Mouse (Mus musculus) liver, embryonic 12.5 days (tissue): ENCODE measurements around the gene Cobl. TPM values are rescaled to one million over a fixed set of nuclear protein-coding genes. Genes with fewer than 3 reads are reported as not detected.

Source experiments
- ATAC-seq: fragments of 200-750 bp; cut with Nextera tagmentation; 2 replicates; pipeline ENCODE4 v1.8.0; 2017; ENCODE audit warnings: moderate number of reproducible peaks, mild to moderate bottlenecking, moderate library complexity
- H3K27ac ChIP-seq: fragments of 300-500 bp; sonication (generic); 2 replicates; pipeline ENCODE4 v1.5.1; 2016; ENCODE audit warnings: mild to moderate bottlenecking
- H3K27me3 ChIP-seq: fragments of 300-500 bp; sonication (generic); replicated peaks from 2 replicates; pipeline ENCODE4 v1.6.1; 2016; ENCODE audit warnings: mild to moderate bottlenecking, moderate library complexity
- H3K36me3 ChIP-seq: fragments of 300-500 bp; sonication (generic); 2 replicates; pipeline ENCODE4 v1.6.1; 2016; ENCODE audit warnings: mild to moderate bottlenecking, moderate library complexity
- H3K4me1 ChIP-seq: fragments of 300-500 bp; sonication (generic); 2 replicates; pipeline ENCODE4 v1.6.1; 2016
- H3K4me2 ChIP-seq: fragments of 300-500 bp; sonication (generic); 2 replicates; pipeline ENCODE4 v1.6.1; 2016; ENCODE audit warnings: mild to moderate bottlenecking, moderate library complexity
- H3K4me3 ChIP-seq: fragments of 300-500 bp; sonication (generic); 2 replicates; pipeline ENCODE4 v1.5.1; 2016; ENCODE audit warnings: mild to moderate bottlenecking, moderate library complexity
- H3K9ac ChIP-seq: fragments of 300-500 bp; sonication (generic); 2 replicates; pipeline ENCODE4 v1.6.1; 2016; ENCODE audit warnings: mild to moderate bottlenecking, moderate library complexity
- H3K9me3 ChIP-seq: fragments of 300-500 bp; sonication (generic); replicated peaks from 2 replicates; pipeline ENCODE4 v1.6.1; 2016; ENCODE audit warnings: mild to moderate bottlenecking, moderate library complexity
- WGBS: fragments of 180-500 bp; shearing (Covaris S2); methylation state at CpG from one replicate; pipeline ENCODE4 v1.1.7; 2016; ENCODE audit not compliant: insufficient replicate concordance; 5-methylcytosine and 5-hydroxymethylcytosine counted together
- polyA plus RNA-seq: library from polyadenylated mRNA; unstranded; fragments of >200 nt; fragmentation: Nextera tagmentation; extraction: Ambion mirVana; gene quantifications from 2 replicates; pipeline ENCODE4 v1.2.1, GENCODE M21; 2016

Cobl gene
- polyA plus RNA-seq, result 2.4 and 3.5 TPM in 2 replicates

GRCm38 (mm10) chr11:12464181-12465162 is at the start of gene Cobl:
TSS of gene Cobl (minus strand) at chr11:12464960.
- H3K27ac ChIP-seq, result no peak within 1 kb of the TSS
- peak within 1 kb of the TSS; percentile 22 for H3K9ac ChIP-seq
- 0 out of 2 replicates have a peak, but pooled peaks have one; percentile 18 for ATAC-seq
- H3K9me3 ChIP-seq, result no peaks in the 10 kb centered on the region
- 1% methylated on average over 82 of the region's 89 CpGs for whole genome bisulfite sequencing
- H3K36me3 ChIP-seq, result no peaks in the 10 kb centered on the region
- peaks cover 44% of the 10 kb centered on the region for H3K27me3 ChIP-seq
- H3K4me1 ChIP-seq, result no peaks in the 10 kb centered on the region
- peak within 1 kb of the TSS; percentile 53 for H3K4me3 ChIP-seq
- peak within 1 kb of the TSS; percentile 69 for H3K4me2 ChIP-seq

- Histone ChIP-seq H3K4me1 (no peaks in the 10 kb centered on the region), H3K4me2 (no peak overlapping the region), H3K27ac (no peak overlapping the region), H3K9me3 (no peaks in the 10 kb centered on the region), H3K36me3 (no peaks in the 10 kb centered on the region), H3K27me3 (no peaks in the 10 kb centered on the region), H3K4me3 (no peak overlapping the region), H3K9ac (no peak overlapping the region)
- 53% methylated on average over 5 of the region's 5 CpGs for WGBS
- ATAC-seq, result no peak
Measured at GRCm38 (mm10) chr11:12513796-12514195, 49.0 kb upstream of the Cobl start.

GRCm38 (mm10) chr11:12506371-12506890 is 41.7 kb upstream of the Cobl start:
- Histone ChIP-seq H3K36me3 (no peaks in the 10 kb centered on the region), H3K27ac (no peak overlapping the region), H3K4me2 (no peak overlapping the region), H3K4me1 (no peaks in the 10 kb centered on the region), H3K27me3 (no peaks in the 10 kb centered on the region), H3K4me3 (no peak overlapping the region), H3K9ac (no peak overlapping the region), H3K9me3 (no peaks in the 10 kb centered on the region)
- ATAC-seq, result no peak
- WGBS, result 77% methylated on average over 6 of the region's 6 CpGs

GRCm38 (mm10) chr11:12503756-12504155 is 39.0 kb upstream of the Cobl start:
- Histone ChIP-seq H3K9ac (no peak overlapping the region), H3K4me3 (no peak overlapping the region), H3K27me3 (no peaks in the 10 kb centered on the region), H3K4me2 (no peak overlapping the region), H3K4me1 (no peaks in the 10 kb centered on the region), H3K27ac (no peak overlapping the region), H3K36me3 (no peaks in the 10 kb centered on the region), H3K9me3 (no peaks in the 10 kb centered on the region)
- 59% methylated on average over 4 of the region's 4 CpGs for WGBS
- ATAC-seq, result no peak

GRCm38 (mm10) chr11:12501721-12502120 is 37.0 kb upstream of the Cobl start:
- no peak overlapping the region for H3K4me3 ChIP-seq
- H3K4me1 ChIP-seq, result no peaks in the 10 kb centered on the region
- no peaks in the 10 kb centered on the region for H3K27me3 ChIP-seq
- no peak overlapping the region for H3K27ac ChIP-seq
- H3K36me3 ChIP-seq, result no peaks in the 10 kb centered on the region
- no peak for ATAC-seq
- 62% methylated on average over 3 of the region's 3 CpGs for WGBS
- H3K9me3 ChIP-seq, result no peaks in the 10 kb centered on the region
- H3K4me2 ChIP-seq, result no peak overlapping the region
- no peak overlapping the region for H3K9ac ChIP-seq

- no peaks in the 10 kb centered on the region for H3K27me3 ChIP-seq
- H3K4me2 ChIP-seq, result no peak overlapping the region
- no peak overlapping the region for H3K27ac ChIP-seq
- H3K9me3 ChIP-seq, result no peaks in the 10 kb centered on the region
- H3K4me3 ChIP-seq, result no peak overlapping the region
- ATAC-seq, result no peak
- H3K4me1 ChIP-seq, result no peaks in the 10 kb centered on the region
- no peaks in the 10 kb centered on the region for H3K36me3 ChIP-seq
- H3K9ac ChIP-seq, result no peak overlapping the region
Measured at GRCm38 (mm10) chr11:12493791-12494190, 29.0 kb upstream of the Cobl start.

- no peaks in the 10 kb centered on the region for H3K36me3 ChIP-seq
- 78% methylated on average over 3 of the region's 3 CpGs for WGBS
- ATAC-seq, result no peak
- no peaks in the 10 kb centered on the region for H3K4me1 ChIP-seq
- no peaks in the 10 kb centered on the region for H3K27me3 ChIP-seq
- H3K9ac ChIP-seq, result no peak overlapping the region
- H3K4me2 ChIP-seq, result no peak overlapping the region
- no peak overlapping the region for H3K4me3 ChIP-seq
- no peak overlapping the region for H3K27ac ChIP-seq
- H3K9me3 ChIP-seq, result no peaks in the 10 kb centered on the region
Measured at GRCm38 (mm10) chr11:12479856-12480403, 15.2 kb upstream of the Cobl start.

- Histone ChIP-seq H3K9me3 (no peaks in the 10 kb centered on the region), H3K36me3 (no peaks in the 10 kb centered on the region), H3K27me3 (no peaks in the 10 kb centered on the region), H3K27ac (no peak overlapping the region), H3K9ac (no peak overlapping the region), H3K4me2 (no peak overlapping the region), H3K4me1 (no peaks in the 10 kb centered on the region), H3K4me3 (no peak overlapping the region)
- no peak for ATAC-seq
- WGBS, result 48% methylated on average over 5 of the region's 5 CpGs
Measured at GRCm38 (mm10) chr11:12474299-12474935, 9.7 kb upstream of the Cobl start.

GRCm38 (mm10) chr11:12473625-12474298 is 9.0 kb upstream of the Cobl start:
- Histone ChIP-seq H3K36me3 (no peaks in the 10 kb centered on the region), H3K9ac (no peak overlapping the region), H3K4me3 (no peak overlapping the region), H3K4me1 (no peaks in the 10 kb centered on the region), H3K4me2 (no peak overlapping the region), H3K27ac (no peak overlapping the region), H3K9me3 (no peaks in the 10 kb centered on the region), H3K27me3 (no peaks in the 10 kb centered on the region)
- WGBS, result 58% methylated on average over 5 of the region's 5 CpGs
- no peak for ATAC-seq

GRCm38 (mm10) chr11:12469638-12470037 is 4.9 kb upstream of the Cobl start:
- Histone ChIP-seq H3K4me3 (no peak overlapping the region), H3K36me3 (no peaks in the 10 kb centered on the region), H3K27me3 (peaks cover 23% of the 10 kb centered on the region), H3K27ac (no peak overlapping the region), H3K9me3 (no peaks in the 10 kb centered on the region), H3K4me1 (no peaks in the 10 kb centered on the region), H3K9ac (no peak overlapping the region), H3K4me2 (no peak overlapping the region)
- no peak for ATAC-seq
- 50% methylated on average over 1 of the region's 1 CpGs for WGBS

GRCm38 (mm10) chr11:12468661-12469060 is 3.9 kb upstream of the Cobl start:
- no peak overlapping the region for H3K27ac ChIP-seq
- ATAC-seq, result no peak
- WGBS, result 64% methylated on average over 2 of the region's 2 CpGs

More at GRCm38 (mm10) chr11:12468661-12469060, 3.9 kb upstream of the Cobl start:
- no peak overlapping the region for H3K4me2 ChIP-seq
- no peaks in the 10 kb centered on the region for H3K4me1 ChIP-seq
- no peaks in the 10 kb centered on the region for H3K9me3 ChIP-seq
- peaks cover 33% of the 10 kb centered on the region for H3K27me3 ChIP-seq
- H3K9ac ChIP-seq, result no peak overlapping the region
- no peaks in the 10 kb centered on the region for H3K36me3 ChIP-seq
- no peak overlapping the region for H3K4me3 ChIP-seq
